Mouse (Mus musculus) neural tube, embryonic 11.5 days (tissue): ENCODE measurements around the gene Traf7. TPM values are rescaled to one million over a fixed set of nuclear protein-coding genes. Genes with fewer than 3 reads are reported as not detected.

ENCODE experiments used
- ATAC-seq: fragments of 200-750 bp; cut with Nextera tagmentation; 2 replicates; pipeline ENCODE4 v1.8.0; 2017; ENCODE audit warnings: moderate number of reproducible peaks, mild to moderate bottlenecking, moderate TSS enrichment, moderate library complexity; ENCODE audit not compliant: insufficient read depth, low FRiP score, low TSS enrichment
- DNase-seq: peaks from one replicate; pipeline ENCODE4 v3.0.0-alpha.2; 2015; ENCODE audit warnings: low spot score
- H3K27ac ChIP-seq: fragments of 300-500 bp; sonication (generic); 2 replicates; pipeline ENCODE4 v1.5.1; 2014; ENCODE audit warnings: low read depth, mild to moderate bottlenecking, low read length
- H3K27me3 ChIP-seq: fragments of 300-500 bp; sonication (generic); 2 replicates; pipeline ENCODE4 v1.6.1; 2014; ENCODE audit warnings: mild to moderate bottlenecking, low read length, mixed read lengths; ENCODE audit not compliant: control insufficient read depth, insufficient read depth
- H3K36me3 ChIP-seq: fragments of 300-500 bp; sonication (generic); 2 replicates; pipeline ENCODE4 v1.6.1; 2014; ENCODE audit warnings: mild to moderate bottlenecking, low read length, moderate library complexity, mixed read lengths; ENCODE audit not compliant: control insufficient read depth, insufficient read depth
- H3K4me1 ChIP-seq: fragments of 300-500 bp; sonication (generic); 2 replicates; pipeline ENCODE4 v1.6.1; 2014; ENCODE audit warnings: low read length, mixed read lengths; ENCODE audit not compliant: control insufficient read depth, insufficient read depth
- H3K4me2 ChIP-seq: fragments of 300-500 bp; sonication (generic); 2 replicates; pipeline ENCODE4 v1.6.1; 2014; ENCODE audit warnings: low read depth, mild to moderate bottlenecking, moderate library complexity
- H3K4me3 ChIP-seq: fragments of 300-500 bp; sonication (generic); 2 replicates; pipeline ENCODE4 v1.5.1; 2014; ENCODE audit warnings: low read depth, low read length
- H3K9ac ChIP-seq: fragments of 300-500 bp; sonication (generic); 2 replicates; pipeline ENCODE4 v1.6.1; 2014; ENCODE audit warnings: mild to moderate bottlenecking, low read length
- H3K9me3 ChIP-seq: fragments of 300-500 bp; sonication (generic); 2 replicates; pipeline ENCODE4 v1.6.1; 2016; ENCODE audit warnings: low read length; ENCODE audit not compliant: control insufficient read depth
- WGBS: fragments of 180-500 bp; shearing (Covaris S2); extraction: QIAGEN DNeasy Blood & Tissue Kit; methylation state at CpG from one replicate; pipeline ENCODE4 v1.1.7; 2014; 5-methylcytosine and 5-hydroxymethylcytosine counted together
- polyA plus RNA-seq: library from polyadenylated mRNA; unstranded; fragments of >200 nt; fragmentation: Nextera tagmentation; extraction: Ambion mirVana; gene quantifications from 2 replicates; pipeline ENCODE4 v1.2.1, GENCODE M21; 2014

Traf7 gene
- polyA plus RNA-seq, 1 experiment from 2014 or later, result 88.1 TPM

- 89% methylated on average over 5 of the region's 5 CpGs for WGBS
- peaks cover 14% of the 10 kb centered on the region for H3K36me3 ChIP-seq
These were observed 53.2 kb downstream of the Traf7 start for GRCm38 (mm10) chr17:24474557-24474956.

DNA sequence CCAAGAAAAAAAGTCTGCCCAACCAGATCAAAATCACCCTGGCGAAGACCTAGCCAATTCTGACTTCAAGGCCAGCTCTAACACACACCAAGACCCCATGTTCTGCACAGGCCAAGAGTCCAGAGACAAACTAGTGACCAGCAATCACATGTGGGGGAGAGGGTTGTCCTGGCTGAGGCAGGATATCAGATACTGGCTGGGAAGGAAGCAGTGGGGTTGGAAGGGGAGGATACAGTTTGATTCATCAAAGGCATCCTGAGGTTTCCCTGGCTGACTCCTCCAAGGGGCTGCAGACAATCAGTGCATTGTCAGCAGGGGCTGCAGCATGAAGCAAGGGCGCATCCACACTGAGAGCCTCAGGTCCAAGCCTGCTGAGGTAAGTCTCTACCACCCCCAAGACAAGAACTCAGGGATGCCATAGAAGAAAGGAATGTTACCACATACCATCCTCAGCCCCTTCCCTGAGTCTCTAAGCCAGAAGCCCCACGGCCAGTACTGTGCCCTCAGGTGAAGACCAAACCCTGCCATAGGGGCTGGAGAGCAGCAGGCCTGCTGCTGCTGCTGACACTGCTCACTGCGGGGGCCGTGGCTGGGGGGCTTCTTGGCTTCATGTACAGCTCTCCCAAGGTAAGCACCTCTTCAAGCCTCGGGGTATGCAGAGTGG, 54.0 kb downstream of the Traf7 start, which contains the start of gene Bricd5:
Gene Bricd5 (plus strand): TSS at position 273 of the 664 bp plus-strand sequence.
- Histone ChIP-seq H3K9ac (no peak within 1 kb of the TSS), H3K4me3 (0 out of 2 replicates have a peak within 1 kb of the TSS, but pooled peaks have one; percentile 8), H3K4me2 (0 out of 2 replicates have a peak within 1 kb of the TSS, but pooled peaks have one; percentile 4), H3K9me3 (no peaks in the 10 kb centered on the region), H3K27me3 (no peaks in the 10 kb centered on the region), H3K36me3 (peaks cover 14% of the 10 kb centered on the region), H3K27ac (no peak within 1 kb of the TSS), H3K4me1 (peaks cover 20% of the 10 kb centered on the region)
- ATAC-seq, result no peak
- 87% methylated on average over 6 of the region's 6 CpGs for WGBS
- no peak for DNase-seq

More at GRCm38 (mm10) chr17:24474557-24474956, 53.2 kb downstream of the Traf7 start:
- H3K27ac ChIP-seq, result no peak overlapping the region
- H3K4me3 ChIP-seq, result no peak overlapping the region
- H3K4me1 ChIP-seq, result peaks cover 20% of the 10 kb centered on the region
- no peak for DNase-seq
- H3K9ac ChIP-seq, result no peak overlapping the region
- H3K27me3 ChIP-seq, result no peaks in the 10 kb centered on the region
- no peak overlapping the region for H3K4me2 ChIP-seq
- ATAC-seq, result no peak
- no peaks in the 10 kb centered on the region for H3K9me3 ChIP-seq

GRCm38 (mm10) chr17:24472512-24472911, 55.2 kb downstream of the Traf7 start:
- H3K27ac ChIP-seq, result no peak overlapping the region
- peaks cover 16% of the 10 kb centered on the region for H3K4me1 ChIP-seq
- no peak overlapping the region for H3K9ac ChIP-seq
- H3K27me3 ChIP-seq, result no peaks in the 10 kb centered on the region
- no peak for DNase-seq
- H3K4me2 ChIP-seq, result peak overlapping the region; percentile 98; the same call in 1 of the 2 replicates
- 75% methylated on average over 4 of the region's 4 CpGs for WGBS
- no peak for ATAC-seq
- no peaks in the 10 kb centered on the region for H3K9me3 ChIP-seq
- H3K36me3 ChIP-seq, result peaks cover 14% of the 10 kb centered on the region
- H3K4me3 ChIP-seq, result 0 out of 2 replicates have a peak overlapping the region, but pooled peaks have one; percentile 78

GRCm38 (mm10) chr17:24470701-24471527, 56.8 kb downstream of the Traf7 start:
- peak overlapping the region; percentile 47 for H3K27ac ChIP-seq
- peak overlapping the region; percentile 78 for H3K4me3 ChIP-seq
- H3K9me3 ChIP-seq, result no peaks in the 10 kb centered on the region
- no peaks in the 10 kb centered on the region for H3K27me3 ChIP-seq
- H3K36me3 ChIP-seq, result peaks cover 7% of the 10 kb centered on the region
- WGBS, result under 1% methylated on average over 68 of the region's 68 CpGs
- H3K9ac ChIP-seq, result peak overlapping the region; percentile 85
- DNase-seq (no peak), ATAC-seq (no peak)
- H3K4me1 ChIP-seq, result peaks cover 16% of the 10 kb centered on the region
- peak overlapping the region; percentile 98 for H3K4me2 ChIP-seq

- Histone ChIP-seq H3K9me3 (no peaks in the 10 kb centered on the region), H3K4me2 (peak within 1 kb of the TSS; percentile 98), H3K4me1 (peaks cover 16% of the 10 kb centered on the region), H3K27me3 (no peaks in the 10 kb centered on the region), H3K27ac (peak within 1 kb of the TSS; percentile 61), H3K36me3 (peaks cover 4% of the 10 kb centered on the region; the same call in 1 of the 2 replicates), H3K9ac (peak within 1 kb of the TSS; percentile 85), H3K4me3 (peak within 1 kb of the TSS; percentile 78)
- DNase-seq (peak; percentile 99), ATAC-seq (peak; percentile 97)
- WGBS, result under 1% methylated on average over 71 of the region's 75 CpGs
These were observed 57.7 kb downstream of the Traf7 start, which contains the start of the genes E4f1 and Pgp for GRCm38 (mm10) chr17:24469910-24470602. Gene E4f1 (minus strand): TSS chr17:24470313. Gene Pgp (plus strand): TSS chr17:24470392.

- WGBS, result 17% methylated on average over 7 of the region's 7 CpGs
- peak overlapping the region; percentile 61 for H3K27ac ChIP-seq
- no peaks in the 10 kb centered on the region for H3K27me3 ChIP-seq
- peak overlapping the region; percentile 85 for H3K9ac ChIP-seq
- H3K4me2 ChIP-seq, result peak overlapping the region; percentile 98
- peaks cover 2% of the 10 kb centered on the region; the same call in 1 of the 2 replicates for H3K36me3 ChIP-seq
- peaks cover 16% of the 10 kb centered on the region for H3K4me1 ChIP-seq
- ATAC-seq (no peak; the same call in 1 of the 2 replicates), DNase-seq (no peak)
- H3K9me3 ChIP-seq, result no peaks in the 10 kb centered on the region
- peak overlapping the region; percentile 78 for H3K4me3 ChIP-seq
These were observed 58.3 kb downstream of the Traf7 start for GRCm38 (mm10) chr17:24469336-24469909.

- DNase-seq (no peak), ATAC-seq (no peak)
- no peaks in the 10 kb centered on the region for H3K9me3 ChIP-seq
- no peak overlapping the region for H3K4me2 ChIP-seq
- H3K4me1 ChIP-seq, result peaks cover 16% of the 10 kb centered on the region
- no peaks in the 10 kb centered on the region for H3K27me3 ChIP-seq
- H3K4me3 ChIP-seq, result no peak overlapping the region
- no peak overlapping the region for H3K27ac ChIP-seq
- no peak overlapping the region for H3K9ac ChIP-seq
- no peaks in the 10 kb centered on the region for H3K36me3 ChIP-seq
- 84% methylated on average over 5 of the region's 5 CpGs for WGBS
These were observed 59.0 kb downstream of the Traf7 start for GRCm38 (mm10) chr17:24468636-24469246.
